Mouse (Mus musculus) left cerebral cortex, adult 11 months (tissue): Measurements from ENCODE around the gene Neil3.
"Not testable (repeated sequence)": the region's sequence is repeated elsewhere in the genome, so short reads cannot be mapped to it uniquely, and the experiment has no call there.

Experiments
- DNase-seq: peaks from one replicate; pipeline ENCODE4 v3.0.0; 2022; ENCODE audit warnings: low spot score

The Neil3 gene

DNA sequence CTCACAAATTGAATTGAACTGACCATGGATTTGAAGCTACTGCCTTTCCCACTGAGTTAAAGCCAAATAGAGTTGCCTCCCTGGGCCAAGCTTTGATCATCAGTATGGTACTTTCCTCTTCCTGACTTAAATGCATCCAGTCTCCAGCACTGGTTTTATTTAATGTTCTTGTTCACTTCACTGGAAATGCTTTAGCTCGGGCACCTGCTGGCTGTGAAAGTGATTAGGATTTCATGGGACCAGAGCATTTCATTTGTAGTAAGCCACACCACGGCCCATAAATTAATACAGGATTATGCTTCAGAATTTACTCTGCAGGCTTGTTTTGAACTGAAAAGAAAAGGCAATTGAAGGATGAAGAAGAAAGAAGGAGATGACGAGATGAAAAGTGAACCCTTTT, 100.8 kb downstream of the Neil3 start:
- DNase-seq = not testable (repeated sequence)
